Mouse (Mus musculus) T-helper 17 cell (primary cell): Measurements from ENCODE around the gene Cdkn2a.

Experiments
- in situ Hi-C, 2 experiments: fragments of 300-600 bp; cut with MboI, MseI; formaldehyde crosslinking; loops; 1 replicate in 1 of 2; 2 replicates in 1 of 2; pipeline ENCODE4 v1.15.1; 2025; ENCODE audit warnings: high pct_unique_total_duplicates in 2 of 2

Gene Cdkn2a

DNA sequence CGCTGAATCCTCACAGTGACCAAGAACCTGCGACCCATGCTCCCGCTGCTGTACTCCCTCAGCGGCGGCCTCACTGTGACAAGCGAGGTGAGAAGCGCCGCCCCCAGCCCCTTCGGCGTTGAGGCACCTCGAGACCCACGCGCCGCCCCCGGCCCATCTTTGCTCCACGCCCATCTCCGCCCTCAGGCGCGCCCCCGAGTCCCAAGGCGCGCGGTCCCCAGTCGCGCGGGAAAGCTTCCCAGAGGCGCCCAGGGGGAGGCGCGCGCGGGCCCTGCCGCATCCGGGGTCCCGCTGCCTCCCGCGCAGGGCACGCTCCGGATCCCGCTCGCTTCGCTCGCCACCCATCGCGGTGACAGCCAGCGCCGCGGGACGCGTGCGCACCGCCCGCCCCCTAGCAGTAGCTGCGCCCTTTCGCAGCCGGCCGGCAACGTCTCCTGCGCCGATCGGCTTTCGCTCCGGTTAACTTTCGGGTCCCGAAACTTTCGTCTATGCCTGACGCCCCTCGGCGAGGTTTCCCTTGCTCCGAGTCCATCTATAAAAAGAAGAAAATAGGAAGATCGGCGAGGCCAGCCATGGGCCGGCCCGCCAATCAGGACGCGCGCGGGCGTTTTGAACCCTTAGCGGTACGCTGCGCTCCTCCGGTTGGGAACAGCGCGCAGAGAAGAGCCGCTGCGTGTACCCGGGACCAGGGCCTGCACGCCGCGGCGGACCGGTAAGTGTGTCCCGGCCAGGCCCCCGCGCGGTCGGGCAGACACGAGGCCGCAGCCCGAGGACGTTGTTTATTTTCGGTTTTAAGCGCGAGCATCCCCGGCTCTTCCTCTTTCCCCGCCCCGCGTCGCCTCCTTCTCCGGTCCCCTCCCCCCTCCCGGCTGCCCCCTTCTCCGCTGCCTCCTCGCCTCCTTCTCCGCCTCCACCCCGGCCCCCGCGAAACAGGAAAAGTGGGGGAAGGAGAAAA, at the start of gene Cdkn2a:
TSS of gene Cdkn2a (minus strand) at position 168 of the 955 bp plus-strand sequence.
- in situ Hi-C loops, result loop anchor here (5.0 to 10.0 kb wide), 2 partner anchors 230 to 422 kb away; no protein-coding TSS in a partner anchor

DNA sequence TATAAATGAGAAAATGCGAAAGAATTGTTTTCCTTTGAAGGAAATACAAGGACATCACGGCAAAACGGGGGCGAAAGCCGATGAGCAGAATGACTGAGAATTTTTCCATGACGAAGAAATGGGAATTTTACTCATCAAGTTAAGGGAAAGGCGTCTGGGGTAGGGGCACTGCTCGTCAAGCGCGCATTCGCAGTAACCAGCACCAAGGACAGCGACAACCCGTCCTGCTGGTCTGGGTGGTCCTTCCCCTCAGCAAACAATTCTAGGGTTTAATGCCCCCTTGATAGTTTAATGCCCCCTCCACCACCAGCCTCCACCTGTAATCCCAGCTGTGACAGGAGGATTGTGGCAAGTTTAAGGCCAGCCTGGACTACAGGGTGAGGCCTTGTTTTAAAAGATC, 19.0 kb upstream of the Cdkn2a start:
- in situ Hi-C loops, result loop anchor here (5.0 to 25.0 kb wide), 5 partner anchors 39 to 276 kb away; no protein-coding TSS in a partner anchor

DNA sequence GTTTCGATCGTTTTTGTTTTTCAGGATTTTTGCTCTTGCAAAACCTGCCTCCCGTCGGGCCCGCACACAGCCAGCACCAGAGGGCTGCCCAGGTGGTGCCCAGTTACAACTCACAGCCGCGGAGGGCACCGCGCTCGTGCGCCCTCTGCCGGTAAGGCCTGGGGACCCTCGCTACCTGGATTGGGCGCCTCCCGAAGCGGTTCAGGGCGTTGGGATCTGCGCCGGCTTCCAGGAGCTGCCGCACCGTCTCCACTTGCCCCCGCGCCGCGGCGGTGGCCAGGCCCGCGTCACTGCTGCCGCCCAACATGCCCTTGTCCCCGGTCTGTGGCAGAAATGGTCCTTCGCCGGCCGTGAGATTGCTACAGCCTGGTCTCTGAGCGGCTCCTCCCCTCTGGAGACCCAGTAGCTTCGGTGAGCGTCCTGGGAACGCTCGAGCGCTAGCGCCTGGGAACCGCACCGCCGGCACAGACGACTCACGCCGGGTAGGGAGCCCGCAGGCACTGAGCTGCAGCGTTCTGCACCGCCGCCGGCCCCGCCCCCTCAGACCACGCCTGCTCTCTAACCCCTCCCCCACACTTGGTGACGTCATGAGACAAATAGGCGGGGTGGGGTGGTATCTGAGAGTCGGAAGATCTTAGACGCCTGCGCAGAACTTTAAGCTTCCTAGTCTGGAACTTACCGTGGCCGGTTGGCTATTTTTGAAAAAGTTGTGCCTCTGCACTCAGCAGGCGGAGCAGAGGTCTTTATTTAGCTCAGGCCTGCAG, 16.2 kb upstream of the Cdkn2a start, which contains the start of gene Cdkn2b:
TSS of gene Cdkn2b (minus strand) at position 549 of the 764 bp plus-strand sequence.
- in situ Hi-C loops, result loop anchor here (5.0 to 25.0 kb wide), 5 partner anchors 42 to 273 kb away; no protein-coding TSS in a partner anchor

DNA sequence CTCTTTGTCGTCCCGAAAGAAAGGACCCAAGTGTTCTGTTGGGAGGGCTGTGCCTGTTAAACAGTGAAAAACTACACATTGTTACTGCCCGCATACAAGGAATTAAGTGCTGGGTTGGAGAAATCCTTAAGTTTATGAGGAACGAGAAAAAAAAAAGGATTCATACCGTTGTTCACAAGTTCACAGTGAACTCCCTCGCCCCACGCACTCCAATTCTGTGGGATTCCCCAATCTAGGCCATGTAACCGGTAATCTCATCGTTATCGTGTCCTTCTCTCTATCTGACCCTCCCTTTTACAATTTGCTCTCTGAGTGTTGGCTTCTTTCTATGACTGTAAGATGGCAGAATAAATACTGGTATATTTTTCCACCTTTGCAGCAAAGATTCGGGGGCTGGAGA, 15.5 kb upstream of the Cdkn2a start:
- in situ Hi-C loops, result loop anchor here (5.0 to 25.0 kb wide), 6 partner anchors 42 to 273 kb away; no protein-coding TSS in a partner anchor

DNA sequence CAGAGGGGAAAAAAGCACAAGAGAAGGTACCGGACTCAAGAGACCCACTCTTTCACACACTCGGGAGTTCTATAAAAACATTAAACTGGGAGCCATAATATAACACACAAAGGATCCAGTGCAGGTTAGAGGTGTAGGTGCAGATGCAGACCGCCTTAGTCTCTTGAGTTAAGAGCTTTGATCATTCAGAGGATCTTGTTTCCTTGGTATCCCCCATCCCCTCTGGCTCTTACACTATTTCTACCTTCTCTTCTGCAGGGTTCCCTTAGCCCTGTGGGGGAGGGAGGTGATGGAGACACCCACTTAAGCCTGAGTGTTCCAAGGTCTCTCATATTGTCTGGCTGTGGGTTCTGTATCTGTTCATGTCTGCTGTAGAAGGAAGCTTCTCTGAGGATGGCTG, 13.5 kb upstream of the Cdkn2a start:
- in situ Hi-C loops, result loop anchor here in 1 of 2 experiments (5.0 to 25.0 kb wide), 2 partner anchors 156 to 271 kb away; no protein-coding TSS in a partner anchor

DNA sequence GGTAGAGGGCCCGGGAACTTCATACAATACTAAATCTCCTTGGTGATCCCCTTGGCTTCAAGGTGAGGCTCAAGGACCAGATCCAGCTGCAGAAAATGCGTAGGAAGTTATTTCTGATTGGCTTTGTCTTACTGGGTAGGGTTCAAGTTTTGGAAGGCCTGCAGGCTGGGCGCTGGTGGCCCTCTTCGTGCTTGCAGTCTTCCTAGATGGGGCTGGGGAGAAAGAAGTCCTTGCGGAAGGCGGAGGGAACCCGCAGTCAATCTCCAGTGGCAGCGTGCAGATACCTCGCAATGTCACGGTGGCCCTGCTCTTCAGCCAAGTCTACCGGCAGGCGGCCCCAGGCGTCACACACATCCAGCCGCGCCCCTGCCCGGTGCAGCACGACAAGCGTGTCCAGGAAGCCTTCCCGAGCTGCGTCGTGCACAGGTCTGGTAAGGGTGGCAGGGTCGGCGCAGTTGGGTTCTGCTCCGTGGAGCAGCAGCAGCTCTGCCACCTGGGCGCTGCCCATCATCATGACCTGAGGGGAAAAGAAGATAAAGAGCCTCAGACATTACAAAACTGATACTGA, 12.4 kb upstream of the Cdkn2a start:
- in situ Hi-C loops, result loop anchor here in 1 of 2 experiments (5.0 to 25.0 kb wide), 2 partner anchors 155 to 270 kb away; no protein-coding TSS in a partner anchor

DNA sequence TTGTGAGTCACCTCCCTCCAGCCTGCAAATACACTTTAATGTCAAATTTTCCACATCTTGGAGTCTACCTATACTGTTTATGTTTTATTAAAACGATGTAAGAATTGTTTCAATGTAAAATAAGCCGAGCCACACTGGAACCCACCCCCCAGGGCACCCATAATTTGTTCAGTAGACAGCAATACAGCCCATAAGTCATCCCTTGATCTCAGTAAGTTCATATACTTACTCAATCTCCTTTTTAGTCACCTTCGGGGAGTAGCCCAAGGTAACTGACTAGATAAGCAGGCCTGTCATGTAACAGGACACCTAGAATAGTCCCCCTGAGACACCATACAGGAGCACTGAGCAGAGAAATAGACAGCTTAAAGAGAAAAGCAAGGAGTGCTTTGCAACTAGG, 11.2 kb upstream of the Cdkn2a start:
- in situ Hi-C loops, result loop anchor here in 1 of 2 experiments (5.0 to 25.0 kb wide), 2 partner anchors 153 to 268 kb away; no protein-coding TSS in a partner anchor

DNA sequence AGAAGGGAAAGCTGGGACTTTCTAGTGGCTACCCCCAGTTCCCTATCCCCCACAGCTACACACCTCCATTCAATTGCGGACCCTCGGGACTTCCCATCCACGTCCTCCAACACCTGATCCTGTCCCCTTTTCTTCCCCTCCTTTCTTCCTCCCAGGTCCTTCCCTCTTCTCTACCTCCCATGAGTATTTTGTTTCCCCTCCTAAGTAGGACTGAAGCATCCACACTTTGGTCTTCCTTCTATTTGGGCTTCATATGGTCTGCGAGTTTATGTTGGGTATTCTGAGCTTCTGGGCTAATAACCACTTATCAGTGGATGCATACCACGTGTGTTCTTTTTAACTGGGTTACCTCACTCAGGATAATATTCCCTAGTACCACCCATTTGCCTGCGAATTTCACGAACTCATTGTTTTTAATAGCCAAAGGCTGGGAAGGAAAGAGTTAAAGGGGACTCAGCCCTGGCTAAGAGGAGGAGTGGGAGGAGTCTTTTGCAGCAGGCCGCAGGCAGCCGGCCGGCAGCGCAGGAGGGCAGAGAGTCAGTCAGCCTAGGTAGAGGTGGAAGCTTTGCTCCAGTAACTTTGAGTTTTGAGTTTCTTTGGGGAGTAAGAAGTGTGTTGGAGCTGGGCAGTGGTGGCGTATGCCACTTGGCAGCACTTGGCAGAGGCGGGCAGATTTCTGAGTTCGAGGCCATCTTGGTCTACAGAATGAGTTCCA, 9.0 kb upstream of the Cdkn2a start:
- in situ Hi-C loops, result loop anchor here in 1 of 2 experiments (25.0 kb wide), 1 partner anchor 266 kb away; no protein-coding TSS in a partner anchor

DNA sequence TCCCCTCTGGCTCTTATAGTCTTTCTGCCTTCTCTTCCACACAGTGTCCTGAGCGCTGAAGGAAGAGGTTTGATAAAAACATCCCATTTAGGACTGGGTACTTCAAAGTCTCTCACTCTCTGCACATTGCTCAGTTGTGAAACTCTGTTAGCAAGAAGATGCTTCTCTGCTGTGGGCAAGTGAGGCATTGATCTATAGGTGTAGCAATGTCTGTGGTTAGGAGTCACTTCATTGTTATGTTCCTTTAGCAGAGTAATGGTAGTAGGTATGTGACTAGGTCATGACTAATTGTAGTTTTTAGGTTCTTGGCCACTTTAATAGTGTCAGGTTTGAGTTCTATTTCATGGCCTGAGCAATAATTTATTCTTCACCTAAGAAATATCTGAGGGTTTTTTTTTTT, 7.7 kb upstream of the Cdkn2a start:
- in situ Hi-C loops, result loop anchor here in 1 of 2 experiments (25.0 kb wide), 1 partner anchor 265 kb away; no protein-coding TSS in a partner anchor

DNA sequence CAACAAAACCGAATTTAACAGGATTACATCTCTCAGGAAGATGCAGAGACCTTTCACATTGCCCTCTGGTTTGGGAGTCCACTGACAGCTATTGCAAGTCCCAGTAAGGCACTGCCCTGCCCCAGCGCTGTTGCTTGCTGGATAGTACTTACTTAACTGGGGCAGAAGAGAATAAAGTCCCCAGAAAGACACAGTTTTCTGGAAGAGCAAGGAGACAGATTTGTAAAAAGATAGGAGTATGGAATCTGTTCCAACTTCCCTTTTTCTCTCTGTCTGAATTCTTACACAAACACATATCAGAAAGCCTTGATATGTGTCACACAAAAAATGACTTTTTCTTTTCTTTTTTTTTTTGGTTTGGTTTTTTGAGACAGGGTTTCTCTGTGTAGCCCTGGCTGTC, 5.3 kb upstream of the Cdkn2a start:
- in situ Hi-C loops, result loop anchor here (5.0 to 25.0 kb wide), 3 partner anchors 225 to 427 kb away; no protein-coding TSS in a partner anchor

DNA sequence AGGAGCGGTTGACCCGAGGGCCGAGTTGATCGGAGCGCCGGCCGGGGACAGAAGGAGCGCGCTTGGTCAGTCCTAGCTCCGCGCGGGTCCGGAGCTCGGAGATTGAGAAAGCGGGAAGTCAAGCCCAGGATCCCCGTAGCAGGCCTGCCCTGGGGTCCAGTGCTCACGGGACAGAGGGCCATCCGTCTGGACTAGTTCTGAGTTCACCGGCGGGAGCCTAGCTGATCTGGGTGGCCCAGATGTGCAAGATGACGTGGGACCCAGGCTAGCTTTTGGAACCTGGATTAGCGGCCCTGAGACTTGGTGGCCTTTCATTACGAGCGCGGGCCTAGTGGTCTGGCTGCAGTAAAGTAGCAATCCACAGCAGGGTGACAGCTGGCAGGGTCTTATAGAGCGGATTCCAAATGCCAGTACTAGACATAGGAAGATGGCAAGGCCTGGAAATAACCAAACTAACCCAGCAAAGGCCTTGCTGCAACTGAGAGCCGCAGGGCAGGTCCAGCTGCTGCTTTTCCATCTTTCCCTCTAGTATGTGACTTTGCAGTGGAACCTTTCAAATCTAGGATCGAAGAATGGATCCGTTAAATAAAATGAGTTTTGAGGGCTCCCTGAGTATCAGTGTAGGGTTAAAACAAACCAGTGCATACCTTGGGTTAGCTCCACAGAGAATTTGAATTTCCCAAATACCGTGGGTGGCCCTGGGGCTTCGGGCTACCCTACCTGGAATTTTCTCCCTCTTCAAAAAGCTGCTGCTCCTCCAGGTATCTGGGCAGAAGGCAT, 1.2 kb upstream of the Cdkn2a start:
- in situ Hi-C loops, result loop anchor here (5.0 to 10.0 kb wide), 2 partner anchors 229 to 423 kb away; no protein-coding TSS in a partner anchor

DNA sequence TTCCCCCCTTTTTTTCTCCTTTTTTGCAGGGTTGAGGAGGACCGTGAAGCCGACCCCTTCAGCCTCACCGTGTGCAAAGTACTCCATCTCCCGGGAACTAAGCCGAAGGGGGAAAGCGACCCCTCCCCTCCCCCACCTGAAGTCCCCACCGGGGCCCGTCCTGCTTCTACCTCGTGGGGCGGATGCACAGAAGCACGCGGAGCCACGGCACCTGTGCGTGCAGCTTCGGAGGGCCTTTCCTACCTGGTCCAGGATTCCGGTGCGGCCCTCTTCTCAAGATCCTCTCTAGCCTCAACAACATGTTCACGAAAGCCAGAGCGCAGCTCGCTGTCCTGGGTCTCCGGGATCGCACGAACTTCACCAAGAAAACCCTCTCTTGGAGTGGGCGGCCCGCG, 365 bp downstream of the Cdkn2a start:
- in situ Hi-C loops, result loop anchor here in 1 of 2 experiments (10.0 kb wide), 1 partner anchor 231 kb away; no protein-coding TSS in a partner anchor

DNA sequence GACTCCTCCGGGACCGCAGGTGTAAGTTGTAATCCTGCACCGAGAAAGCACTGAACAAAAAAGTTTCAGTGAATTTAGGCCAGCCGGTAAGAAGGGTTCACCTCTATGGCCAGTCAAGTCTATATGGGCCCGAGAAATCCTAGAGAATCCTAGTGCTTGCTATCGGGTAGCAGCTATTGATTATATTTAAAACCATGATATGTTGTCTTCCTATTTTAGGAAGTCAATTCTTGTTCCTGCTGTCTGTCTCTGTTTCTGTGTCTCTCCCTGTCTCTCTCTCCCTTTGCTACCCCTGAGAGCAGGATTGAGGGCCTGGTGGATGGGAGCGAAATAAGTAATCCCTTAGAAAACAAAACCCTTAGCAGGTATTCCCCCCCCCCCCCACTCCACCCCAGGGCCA, 937 bp downstream of the Cdkn2a start:
- in situ Hi-C loops, result loop anchor here in 1 of 2 experiments (10.0 kb wide), 1 partner anchor 231 kb away; no protein-coding TSS in a partner anchor

DNA sequence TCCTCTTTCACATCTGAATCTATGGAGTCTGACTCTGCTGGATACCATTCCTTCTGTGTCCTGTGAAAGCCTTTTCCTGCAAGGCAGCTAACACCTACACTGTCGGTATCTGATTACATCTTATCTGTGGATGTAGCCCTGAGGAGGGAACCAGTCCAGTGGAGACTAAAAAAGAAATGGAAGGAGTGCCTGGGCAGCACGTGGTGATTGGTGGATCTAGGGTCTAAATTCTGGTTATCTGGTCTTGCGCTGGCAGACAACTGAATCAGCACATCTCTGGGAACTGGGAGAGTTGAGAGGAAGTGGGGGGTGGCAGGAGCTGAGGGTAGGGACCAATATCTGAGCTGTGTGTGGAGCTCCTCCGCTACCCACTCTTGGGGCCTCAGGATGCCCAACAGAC, 5.4 kb downstream of the Cdkn2a start:
- in situ Hi-C loops, result no loop called here

DNA sequence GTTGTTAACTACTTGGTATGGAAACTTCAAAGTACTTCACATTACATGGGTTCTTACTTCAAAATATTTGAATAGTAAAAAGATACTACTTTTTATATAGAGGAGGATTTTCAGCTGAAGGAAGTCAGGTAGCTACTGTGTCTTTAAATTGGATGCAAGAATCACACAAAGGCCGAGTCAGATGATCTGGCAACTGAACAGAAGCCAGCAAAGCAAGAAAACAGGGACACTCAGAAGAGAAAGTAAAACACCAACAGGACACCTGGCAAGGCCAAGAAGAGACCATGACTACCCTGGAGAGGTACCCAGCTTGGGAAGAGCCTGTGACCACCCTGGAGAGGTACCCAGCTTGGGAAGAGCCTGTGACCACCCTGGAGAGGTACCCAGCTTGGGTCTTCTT, 7.9 kb downstream of the Cdkn2a start:
- in situ Hi-C loops, result no loop called here

DNA sequence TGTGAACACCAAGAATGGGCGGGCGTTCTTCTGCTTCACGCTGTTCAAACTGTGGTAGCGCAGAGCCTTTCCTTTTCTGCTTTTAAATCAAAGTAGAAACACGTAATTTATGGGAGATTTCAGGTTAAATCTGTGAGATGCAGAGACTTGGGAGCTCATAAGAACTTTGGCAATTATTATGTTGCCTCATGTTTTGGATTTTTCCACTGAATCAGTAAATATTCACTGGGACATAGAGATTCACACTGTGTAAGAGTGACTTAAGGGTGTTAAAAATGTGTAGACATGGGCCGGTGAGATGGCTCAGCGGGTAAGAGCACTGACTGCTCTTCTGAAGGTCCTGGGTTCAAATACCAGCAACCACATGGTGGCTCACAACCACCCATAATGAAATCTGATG, 8.8 kb downstream of the Cdkn2a start:
- in situ Hi-C loops, result no loop called here

DNA sequence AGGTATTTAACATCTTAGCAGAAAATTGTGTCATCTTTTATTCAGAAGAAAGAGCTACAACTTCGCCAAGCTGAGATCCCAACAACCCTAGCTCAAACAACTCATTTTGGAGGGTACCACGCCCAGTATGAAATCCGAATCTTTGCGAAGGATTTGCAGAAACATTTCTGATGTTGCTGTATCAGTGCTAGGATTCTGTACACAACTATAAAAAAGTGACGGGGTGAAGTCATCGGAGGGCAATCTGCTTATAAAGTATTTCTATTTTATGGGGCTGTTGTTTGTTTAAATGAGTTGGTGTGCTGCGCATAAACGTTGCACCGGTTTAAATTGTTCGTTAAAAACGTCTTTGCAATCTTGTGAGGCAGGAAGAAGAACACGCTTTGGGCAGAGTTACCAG, 11.8 kb downstream of the Cdkn2a start:
- in situ Hi-C loops, result no loop called here

DNA sequence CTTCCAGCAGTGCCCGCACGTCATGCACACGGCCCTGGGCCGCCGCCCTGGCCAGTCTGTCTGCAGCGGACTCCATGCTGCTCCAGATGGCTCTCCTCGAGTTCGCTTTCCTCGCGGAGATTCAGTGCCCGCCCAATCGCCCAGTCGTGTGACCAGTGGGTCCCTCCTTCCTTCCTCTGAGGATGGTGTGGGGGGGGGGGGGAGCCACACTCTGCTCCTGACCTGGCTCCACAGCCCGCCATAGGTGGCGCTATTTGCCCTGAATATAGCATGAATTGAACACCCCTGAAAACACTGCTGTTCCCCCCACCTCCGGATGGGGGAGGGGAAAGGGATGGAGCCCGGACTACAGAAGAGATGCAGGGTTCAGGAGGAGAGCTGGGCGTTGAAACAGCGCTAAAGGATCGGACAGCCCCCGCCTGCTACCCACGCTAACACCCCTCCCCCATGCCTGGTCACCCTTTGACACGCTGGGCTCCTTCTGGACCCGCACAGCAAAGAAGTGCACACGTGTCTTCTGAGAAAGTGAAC, 12.4 kb downstream of the Cdkn2a start:
- in situ Hi-C loops, result no loop called here

DNA sequence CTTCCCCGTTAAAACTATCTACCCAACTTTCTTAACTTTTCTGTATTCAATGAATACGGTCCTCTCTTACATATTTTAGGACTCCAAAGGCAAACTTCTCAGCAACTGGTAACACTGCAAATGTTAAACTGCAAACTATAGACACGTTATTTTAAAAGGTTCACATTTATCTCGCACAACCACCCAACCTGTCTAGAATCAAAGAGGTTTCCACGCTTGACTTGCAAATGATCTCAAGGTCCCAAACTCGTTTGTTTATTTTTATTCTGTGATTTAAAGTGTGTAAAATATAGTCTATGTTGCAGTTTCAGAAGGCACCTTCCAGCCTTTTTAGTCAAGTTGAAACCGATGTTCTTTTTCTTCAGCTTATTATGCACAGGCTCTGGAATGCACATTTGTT, 13.2 kb downstream of the Cdkn2a start:
- in situ Hi-C loops, result no loop called here
